Mouse (Mus musculus) small intestine, adult 2 months (tissue): ENCODE results near the gene Slc26a11. TPM values are rescaled to one million over a fixed set of nuclear protein-coding genes. Genes with fewer than 3 reads are reported as not detected.
A peak's percentile ranks its signal among the peaks of the same experiment; 100 is the strongest.

Source experiments
- H3K27ac ChIP-seq: fragments of 200-500 bp; 2 replicates; pipeline ENCODE4 v1.5.1; 2012; ENCODE audit warnings: low read depth, low read length, control low read depth, inconsistent platforms; ENCODE audit not compliant: insufficient read depth
- H3K27me3 ChIP-seq: fragments of 200-500 bp; 2 replicates; pipeline ENCODE4 v1.6.1; 2012; ENCODE audit warnings: mild to moderate bottlenecking, moderate library complexity, low read length, inconsistent platforms; ENCODE audit not compliant: control insufficient read depth, insufficient read depth
- H3K36me3 ChIP-seq: fragments of 200-500 bp; 2 replicates; pipeline ENCODE4 v1.6.1; 2012; ENCODE audit warnings: mild to moderate bottlenecking, low read length, control low read depth, inconsistent platforms; ENCODE audit not compliant: control insufficient read depth, insufficient read depth
- H3K4me1 ChIP-seq: fragments of 200-500 bp; 2 replicates; pipeline ENCODE4 v1.6.1; 2012; ENCODE audit warnings: low read length, inconsistent platforms, mixed read lengths; ENCODE audit not compliant: control insufficient read depth, insufficient read depth, insufficient read length
- H3K4me3 ChIP-seq: fragments of 200-500 bp; 2 replicates; pipeline ENCODE4 v1.5.1; 2012; ENCODE audit warnings: low read depth, mild to moderate bottlenecking, control low read depth, inconsistent platforms, low read length, moderate library complexity
- CTCF ChIP-seq: fragments of 200-500 bp; IDR thresholded peaks from 2 replicates; pipeline ENCODE4 v1.5.1; 2012; ENCODE audit warnings: low read depth, mild to moderate bottlenecking, control low read depth, inconsistent platforms, low read length, moderate library complexity, mixed read lengths; ENCODE audit not compliant: insufficient replicate concordance, insufficient read length; ENCODE audit errors: extremely low read depth
- POLR2A ChIP-seq: fragments of 200-500 bp; IDR thresholded peaks from 2 replicates; pipeline ENCODE4 v1.6.1; 2012; ENCODE audit warnings: low read depth, mild to moderate bottlenecking, control low read depth, inconsistent platforms, low read length, moderate library complexity
- WGBS: fragments of 180-500 bp; shearing (Covaris S2); methylation state at CpG from one replicate; pipeline ENCODE4 v1.1.7; 2018; 5-methylcytosine and 5-hydroxymethylcytosine counted together
- polyA plus RNA-seq: library from polyadenylated mRNA; depleted of rRNA; stranded (reverse); fragments of >200 nt; gene quantifications from 2 replicates; pipeline ENCODE4 v1.2.3, GENCODE M21; 2012

The Slc26a11 gene
- polyA plus RNA-seq, 1 experiment, result 17.3 TPM

- 76% methylated on average over 11 of the region's 11 CpGs for WGBS
- Histone ChIP-seq H3K27me3 (no peaks in the 10 kb centered on the region), H3K4me3 (no peak overlapping the region), H3K27ac (no peak overlapping the region), H3K4me1 (no peaks in the 10 kb centered on the region), H3K36me3 (peaks cover 71% of the 10 kb centered on the region)
- TF ChIP-seq CTCF (no peak), POLR2A (no peak)
Observed at GRCm38 (mm10) chr11:119402501-119403160, 47.3 kb downstream of the Slc26a11 start.

GRCm38 (mm10) chr11:119404627-119405026 is 49.3 kb downstream of the Slc26a11 start:
- peak; percentile 81; the same call in 1 of the 2 replicates for TF ChIP-seq CTCF
- no peak for TF ChIP-seq POLR2A

GRCm38 (mm10) chr11:119407381-119407780 is 52.0 kb downstream of the Slc26a11 start:
- no peaks in the 10 kb centered on the region for H3K4me1 ChIP-seq
- H3K36me3 ChIP-seq, result peaks cover 91% of the 10 kb centered on the region
- 89% methylated on average over 6 of the region's 6 CpGs for WGBS
- no peak for TF ChIP-seq POLR2A
- TF ChIP-seq CTCF, result no peak
- H3K4me3 ChIP-seq, result no peak overlapping the region
- H3K27me3 ChIP-seq, result no peaks in the 10 kb centered on the region
- no peak overlapping the region for H3K27ac ChIP-seq

More at GRCm38 (mm10) chr11:119404627-119405026, 49.3 kb downstream of the Slc26a11 start:
- Histone ChIP-seq H3K4me3 (no peak overlapping the region), H3K4me1 (no peaks in the 10 kb centered on the region), H3K27ac (no peak overlapping the region), H3K27me3 (no peaks in the 10 kb centered on the region), H3K36me3 (peaks cover 78% of the 10 kb centered on the region)
- 75% methylated on average over 5 of the region's 5 CpGs for WGBS

GRCm38 (mm10) chr11:119407977-119408376 is 52.6 kb downstream of the Slc26a11 start:
- H3K4me1 ChIP-seq, result no peaks in the 10 kb centered on the region
- no peak overlapping the region for H3K4me3 ChIP-seq
- peaks cover 89% of the 10 kb centered on the region for H3K36me3 ChIP-seq
- TF ChIP-seq CTCF, result no peak
- TF ChIP-seq POLR2A, result no peak
- H3K27me3 ChIP-seq, result no peaks in the 10 kb centered on the region
- H3K27ac ChIP-seq, result no peak overlapping the region
- 51% methylated on average over 5 of the region's 5 CpGs for WGBS

- WGBS, result 57% methylated on average over 16 of the region's 16 CpGs
- no peaks in the 10 kb centered on the region for H3K4me1 ChIP-seq
- no peak overlapping the region for H3K4me3 ChIP-seq
- TF ChIP-seq CTCF (no peak), POLR2A (no peak)
- H3K27ac ChIP-seq, result no peak overlapping the region
- peaks cover 89% of the 10 kb centered on the region for H3K36me3 ChIP-seq
- no peaks in the 10 kb centered on the region for H3K27me3 ChIP-seq
Observed at GRCm38 (mm10) chr11:119419327-119420118, 64.2 kb downstream of the Slc26a11 start.

GRCm38 (mm10) chr11:119420426-119420825 is 65.1 kb downstream of the Slc26a11 start:
- H3K27ac ChIP-seq, result no peak overlapping the region
- H3K4me3 ChIP-seq, result no peak overlapping the region
- H3K4me1 ChIP-seq, result no peaks in the 10 kb centered on the region
- H3K27me3 ChIP-seq, result no peaks in the 10 kb centered on the region
- 84% methylated on average over 5 of the region's 5 CpGs for WGBS
- TF ChIP-seq CTCF (no peak), POLR2A (no peak)
- H3K36me3 ChIP-seq, result peaks cover 90% of the 10 kb centered on the region

GRCm38 (mm10) chr11:119427431-119427830 is 72.1 kb downstream of the Slc26a11 start:
- Histone ChIP-seq H3K27me3 (no peaks in the 10 kb centered on the region), H3K4me3 (no peak overlapping the region), H3K27ac (no peak overlapping the region), H3K4me1 (peaks cover 2% of the 10 kb centered on the region), H3K36me3 (peaks cover 86% of the 10 kb centered on the region)
- TF ChIP-seq POLR2A (no peak), CTCF (no peak)
- 86% methylated on average over 6 of the region's 6 CpGs for WGBS
